Mouse (Mus musculus) left cerebral cortex, postnatal 10 days (tissue): ENCODE measurements around the gene Scamp4. TPM values are rescaled to one million over a fixed set of nuclear protein-coding genes. Genes with fewer than 3 reads are reported as not detected.
"Not testable (repeated sequence)": the region's sequence is repeated elsewhere in the genome, so short reads cannot be mapped to it uniquely, and the experiment has no call there.

Source experiments
- DNase-seq, 2 experiments: peaks; one replicate each; pipeline ENCODE4 v3.0.0; 2021 to 2022; ENCODE audit warnings: low spot score in 2 of 2, mixed read lengths in 1 of 2; ENCODE audit errors: extremely low spot score in 1 of 2
- intact Hi-C: fragments of 180-260 bp; cut with DNase I; formaldehyde crosslinking; loops from one replicate; pipeline ENCODE4 v1.15.1; 2025
- total RNA-seq, 2 experiments: library from RNA; stranded (reverse); gene quantifications; 2 replicates each; pipeline ENCODE4 v1.2.3; 2021

The Scamp4 gene
- total RNA-seq, 2 experiments from 2014 or later, result 37.5 to 37.9 TPM

DNA sequence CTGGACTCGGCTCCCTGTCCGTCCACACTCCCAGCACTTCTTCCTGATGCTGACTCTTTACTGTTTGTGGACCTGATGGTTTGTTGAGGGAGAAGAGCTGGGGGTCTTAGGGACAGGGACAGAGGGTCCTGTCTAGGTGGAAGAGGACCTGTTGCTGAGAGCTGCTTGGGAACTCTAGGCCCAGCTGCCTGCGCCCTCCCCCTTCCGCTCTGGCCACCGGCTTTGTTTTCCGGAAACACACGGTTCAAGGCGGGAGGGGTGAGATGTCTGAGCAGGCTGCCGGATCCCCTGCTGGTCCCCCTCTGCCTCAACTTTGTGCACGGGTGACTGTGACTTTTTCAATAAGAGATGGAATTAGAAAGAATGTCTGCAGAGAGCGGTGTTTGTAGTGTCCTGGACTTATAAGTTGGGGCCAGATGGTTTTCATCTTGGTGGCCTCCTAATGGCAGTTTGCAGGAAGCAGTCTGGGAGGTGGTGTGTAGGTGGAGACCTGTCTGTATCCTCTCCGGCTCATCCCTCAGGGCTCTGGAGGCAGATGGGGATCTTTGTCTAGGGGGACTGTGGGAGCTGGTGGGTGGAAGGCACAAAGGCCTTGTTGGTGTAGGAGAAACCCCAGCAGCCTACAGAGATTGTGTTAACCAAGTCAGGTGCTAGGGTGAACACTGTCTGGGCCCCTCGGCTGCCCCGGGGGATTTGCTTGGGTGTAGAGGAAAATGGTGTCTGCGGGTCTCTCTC, 21.0 kb downstream of the Scamp4 start:
- DNase-seq, result peak in 1 of 2 experiments; percentile 90
- intact Hi-C loops, result no loop called here

DNA sequence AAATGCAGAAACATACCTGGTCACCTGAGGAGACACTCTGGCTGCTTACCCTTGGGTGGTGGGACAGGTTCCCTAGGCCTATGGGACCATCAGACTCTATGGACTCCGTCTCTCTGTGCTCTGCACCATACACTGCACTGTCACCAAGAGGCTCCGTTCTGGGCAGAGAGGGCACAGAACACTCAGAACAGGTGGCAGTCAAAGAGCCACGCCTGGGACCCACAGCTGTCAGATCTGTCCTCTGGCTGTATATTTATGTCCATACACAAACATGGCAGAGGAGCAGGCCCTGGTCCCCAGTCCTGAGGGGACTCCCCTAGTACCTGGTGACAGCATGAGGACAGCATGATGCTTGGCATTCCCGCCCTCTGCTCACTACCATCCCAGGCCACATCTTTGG, 23.1 kb downstream of the Scamp4 start:
- intact Hi-C loops, result no loop called here
- no peak for DNase-seq

DNA sequence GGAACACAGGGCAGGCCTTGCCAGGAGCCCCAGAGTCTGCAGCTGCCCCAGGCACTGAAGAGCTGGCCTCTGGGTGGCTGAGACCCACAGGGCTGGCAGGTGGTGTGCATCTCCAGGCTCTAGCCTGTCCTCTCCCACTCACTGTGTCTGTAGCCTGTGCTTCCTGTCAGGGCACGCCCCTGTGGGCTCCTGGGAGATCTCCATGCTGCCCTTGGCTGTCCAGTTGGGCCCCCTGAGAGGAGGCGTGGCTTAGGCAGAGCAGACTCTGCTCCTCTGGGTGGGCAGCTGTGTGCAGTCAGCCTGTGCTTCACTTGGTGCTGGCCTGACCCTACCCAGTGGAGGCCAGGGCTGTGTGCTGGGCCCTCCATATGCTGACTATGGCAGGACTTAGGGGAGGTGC, 25.0 kb downstream of the Scamp4 start:
- intact Hi-C loops, result no loop called here
- DNase-seq, result peak in 1 of 2 experiments; percentile 74

DNA sequence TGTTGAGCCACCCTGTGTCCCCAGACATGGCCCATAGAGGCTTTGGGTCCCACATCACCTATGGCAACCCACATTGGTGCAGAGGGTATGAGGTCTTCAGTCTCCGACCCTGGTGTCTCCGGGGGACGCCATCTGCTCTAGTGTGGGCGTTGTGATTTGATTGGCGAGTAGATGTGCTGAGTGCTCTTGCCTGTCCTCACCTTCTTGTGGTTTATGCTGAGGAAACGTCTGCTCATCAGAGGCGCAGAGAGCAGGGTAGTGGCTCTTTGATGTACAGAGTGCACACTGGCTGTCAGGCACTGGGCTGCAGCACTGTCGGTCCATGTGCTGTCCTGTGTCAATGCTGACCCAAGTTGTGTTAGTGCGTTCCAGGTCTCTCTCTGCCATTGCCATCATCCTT, 26.3 kb downstream of the Scamp4 start:
- intact Hi-C loops, result no loop called here
- DNase-seq, result no peak

DNA sequence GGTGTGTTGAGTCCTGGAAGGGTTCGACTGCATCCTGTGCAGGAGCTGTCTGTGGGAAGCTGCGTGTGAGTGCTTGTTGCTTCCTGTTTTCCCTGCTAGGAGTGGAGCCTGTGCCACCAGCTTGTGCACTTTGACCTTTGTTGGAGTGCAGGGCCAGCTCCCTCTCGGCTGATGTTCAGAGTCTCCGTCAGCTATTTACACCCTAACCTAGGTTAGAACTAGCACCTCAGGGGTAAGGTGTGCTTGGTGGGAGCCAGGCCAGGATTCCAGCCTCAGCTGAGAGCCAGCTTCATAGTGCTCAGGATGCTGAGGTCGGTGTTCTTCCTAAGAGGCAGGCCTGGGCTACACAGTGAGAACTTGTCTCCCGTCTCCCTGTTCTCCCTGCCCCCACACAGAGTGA, 32.7 kb downstream of the Scamp4 start:
- intact Hi-C loops, result no loop called here
- no peak for DNase-seq

DNA sequence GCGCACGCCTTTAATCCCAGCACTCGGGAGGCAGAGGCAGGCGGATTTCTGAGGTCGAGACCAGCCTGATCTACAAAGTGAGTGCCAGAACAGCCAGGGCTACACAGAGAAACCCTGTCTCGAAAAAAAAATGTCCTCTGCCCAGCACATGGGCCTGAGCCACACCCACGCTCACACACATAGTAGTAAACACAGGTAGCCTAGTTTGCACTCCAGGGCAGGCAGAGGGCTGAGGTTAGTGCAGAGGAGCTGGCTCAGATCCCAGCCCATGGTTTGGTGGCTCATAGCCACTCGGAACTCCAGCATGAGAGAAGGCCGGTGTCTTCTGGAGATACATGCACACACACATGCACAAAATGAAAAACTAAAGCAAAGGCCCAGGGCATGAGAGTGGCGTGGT, 44.3 kb downstream of the Scamp4 start:
- DNase-seq, result peak in 1 of 2 experiments; percentile 23
- intact Hi-C loops, result no loop called here

DNA sequence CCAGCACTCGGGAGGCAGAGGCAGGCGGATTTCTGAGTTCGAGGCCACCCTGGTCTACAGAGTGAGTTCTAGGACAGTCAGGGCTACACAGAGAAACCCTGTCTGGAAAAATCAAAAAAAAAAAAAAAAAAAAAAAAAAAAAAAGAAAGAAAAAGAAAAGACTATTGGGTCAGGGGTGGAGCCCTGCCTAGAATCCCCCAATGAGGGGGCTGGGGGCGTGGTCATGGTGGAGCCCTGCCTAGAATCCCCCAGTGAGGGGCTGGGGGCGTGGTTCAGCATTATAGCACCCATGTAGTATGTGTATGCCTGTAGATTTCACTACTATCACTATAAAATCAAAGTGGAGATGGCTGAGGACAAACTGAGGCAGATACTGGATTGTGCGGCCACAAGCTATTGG, 47.2 kb downstream of the Scamp4 start:
- not testable (repeated sequence) for DNase-seq

DNA sequence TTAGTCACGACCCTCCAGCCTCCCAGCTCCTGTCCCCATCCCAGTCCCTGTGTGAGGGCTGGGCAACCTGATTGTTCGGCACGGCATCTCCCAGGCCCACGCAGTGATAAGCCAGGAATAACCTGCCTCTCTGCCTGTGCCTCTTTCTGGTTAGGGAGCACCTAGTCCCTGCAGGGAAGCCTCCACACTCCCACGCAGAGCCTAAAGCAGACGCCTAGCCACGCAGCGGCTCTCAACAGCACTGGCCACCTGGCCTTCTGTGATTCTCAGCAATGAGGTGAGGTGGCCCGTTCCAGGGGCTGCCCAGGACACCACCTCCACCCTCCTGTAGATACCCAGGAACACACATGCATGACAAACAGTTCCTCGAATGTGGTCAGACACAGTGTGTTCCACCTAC, 47.7 kb downstream of the Scamp4 start:
- intact Hi-C loops, result no loop called here

More for the DNA sequence above, 47.2 kb downstream of the Scamp4 start:
- intact Hi-C loops, result not testable (repeated sequence)

DNA sequence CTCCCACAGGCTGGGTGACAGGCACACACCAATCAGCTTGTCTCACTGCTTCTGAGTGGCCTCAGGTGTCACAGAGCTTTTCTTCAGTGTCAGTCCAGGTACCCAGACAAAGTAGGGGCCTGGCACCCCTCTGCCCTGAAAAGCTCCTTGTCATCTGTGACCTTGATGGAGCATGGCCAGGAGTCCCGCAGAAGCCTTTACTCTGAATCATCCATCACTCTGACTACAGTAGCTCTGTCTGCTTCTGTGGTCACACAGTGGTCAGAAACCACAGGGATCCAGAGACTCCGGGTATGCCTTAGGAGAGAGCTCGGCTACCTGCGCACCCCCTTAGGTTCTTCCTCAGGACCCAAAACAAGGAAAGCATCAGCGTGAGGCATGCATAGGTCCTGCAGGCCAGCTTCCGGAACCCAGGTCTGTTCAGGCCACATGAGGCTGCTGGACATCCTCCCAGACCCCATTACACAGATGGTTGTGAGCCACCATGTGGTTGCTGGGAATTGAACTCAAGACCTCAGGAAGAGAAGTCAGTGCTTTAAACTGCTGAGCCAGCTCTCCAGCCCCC, 50.6 kb downstream of the Scamp4 start:
- intact Hi-C loops, result no loop called here
- no peak for DNase-seq

More for the DNA sequence above, 47.7 kb downstream of the Scamp4 start:
- no peak for DNase-seq

DNA sequence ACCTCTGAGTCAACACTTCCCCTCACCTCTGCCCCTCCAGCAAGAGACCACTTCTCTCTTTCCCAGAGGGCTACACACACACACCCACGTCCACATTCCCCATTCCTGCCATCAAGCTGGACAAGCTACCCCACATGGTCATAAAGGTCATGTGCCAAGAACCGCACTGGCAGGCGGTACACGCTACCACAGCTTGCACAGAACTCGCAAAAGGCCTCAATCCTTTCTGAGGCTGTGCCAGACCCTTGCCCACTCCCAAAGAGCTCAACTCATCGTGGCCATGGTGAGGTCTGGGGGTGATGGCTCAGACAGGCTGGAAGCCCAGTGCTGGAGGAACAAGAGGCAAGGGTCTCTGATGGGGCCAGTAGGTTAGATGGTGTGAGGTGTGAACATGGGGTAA, 52.2 kb downstream of the Scamp4 start:
- intact Hi-C loops, result no loop called here
- DNase-seq, result no peak

DNA sequence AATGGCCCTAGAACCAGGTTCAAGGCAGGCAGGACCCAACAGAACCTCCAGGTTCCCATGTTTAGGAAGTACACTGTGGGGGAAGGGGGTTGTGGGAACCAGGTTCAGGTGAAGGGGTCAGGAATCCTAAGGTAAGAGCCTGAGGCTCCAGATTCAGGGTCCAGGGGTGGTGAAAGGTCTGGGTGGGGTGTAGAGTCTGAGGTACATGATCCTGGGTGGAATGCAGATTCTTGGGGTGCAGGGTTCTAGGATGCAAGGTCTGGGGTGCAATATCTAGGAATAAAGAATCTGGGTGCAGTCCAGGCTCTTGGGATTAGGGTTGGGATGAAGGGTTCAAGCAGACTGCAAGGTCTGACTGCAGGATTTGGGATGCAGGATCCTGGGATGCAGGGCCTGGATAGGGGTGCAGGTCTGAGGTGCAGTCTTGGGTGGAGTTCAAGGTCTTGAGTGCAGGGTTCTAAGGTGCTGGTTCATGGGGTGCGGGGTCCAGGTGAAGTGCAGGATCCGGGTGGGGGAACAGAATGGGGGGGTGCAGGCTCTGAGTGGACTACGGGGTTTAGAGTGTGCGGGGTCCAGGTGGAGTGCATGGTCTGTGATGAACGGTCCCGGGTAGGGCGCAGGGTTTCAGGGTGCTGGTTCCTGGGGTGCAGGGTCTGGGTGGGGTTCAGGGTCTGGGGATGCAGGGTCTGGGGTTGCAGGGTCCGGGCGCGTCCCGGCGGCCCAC, 52.9 kb downstream of the Scamp4 start:
- intact Hi-C loops, result no loop called here
- no peak for DNase-seq

DNA sequence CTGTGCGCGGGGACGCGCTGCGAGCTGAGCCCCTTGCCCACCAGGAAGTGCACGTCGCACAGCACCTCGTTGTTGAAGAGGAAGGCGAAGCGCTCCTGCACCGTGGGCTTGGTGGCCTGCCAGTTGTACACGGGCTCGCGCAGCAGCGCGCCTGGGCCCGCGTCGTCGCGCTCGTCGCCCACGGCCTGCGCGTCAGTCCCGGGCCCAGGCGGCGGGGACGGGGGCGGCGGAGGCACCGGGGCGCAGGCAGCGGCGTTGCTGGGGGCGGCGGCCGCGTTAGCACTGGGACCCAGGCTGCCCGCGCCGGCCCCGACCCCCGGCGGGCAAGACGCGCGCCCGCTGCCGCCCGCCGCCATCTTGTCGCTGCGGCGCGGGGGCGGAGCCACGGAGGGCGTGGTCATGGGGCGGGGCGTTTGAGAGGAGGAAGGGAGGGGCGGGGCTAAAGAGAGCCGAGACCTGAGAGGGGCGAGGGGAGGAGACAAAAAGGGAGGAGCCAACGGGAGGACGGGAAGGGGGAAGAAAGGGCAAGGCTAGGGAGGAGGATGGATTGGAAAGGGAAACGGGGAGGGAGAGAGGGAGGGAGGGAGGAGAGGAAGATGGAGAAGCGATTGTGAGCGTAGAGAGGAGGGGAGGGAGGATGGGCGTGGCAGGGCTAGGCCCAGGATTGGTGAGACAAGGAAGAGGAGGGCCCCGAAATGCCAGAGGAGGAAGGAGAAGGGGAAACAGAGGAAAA, 53.6 kb downstream of the Scamp4 start:
- intact Hi-C loops, result no loop called here
- DNase-seq, result peak; percentile 94 to 98

DNA sequence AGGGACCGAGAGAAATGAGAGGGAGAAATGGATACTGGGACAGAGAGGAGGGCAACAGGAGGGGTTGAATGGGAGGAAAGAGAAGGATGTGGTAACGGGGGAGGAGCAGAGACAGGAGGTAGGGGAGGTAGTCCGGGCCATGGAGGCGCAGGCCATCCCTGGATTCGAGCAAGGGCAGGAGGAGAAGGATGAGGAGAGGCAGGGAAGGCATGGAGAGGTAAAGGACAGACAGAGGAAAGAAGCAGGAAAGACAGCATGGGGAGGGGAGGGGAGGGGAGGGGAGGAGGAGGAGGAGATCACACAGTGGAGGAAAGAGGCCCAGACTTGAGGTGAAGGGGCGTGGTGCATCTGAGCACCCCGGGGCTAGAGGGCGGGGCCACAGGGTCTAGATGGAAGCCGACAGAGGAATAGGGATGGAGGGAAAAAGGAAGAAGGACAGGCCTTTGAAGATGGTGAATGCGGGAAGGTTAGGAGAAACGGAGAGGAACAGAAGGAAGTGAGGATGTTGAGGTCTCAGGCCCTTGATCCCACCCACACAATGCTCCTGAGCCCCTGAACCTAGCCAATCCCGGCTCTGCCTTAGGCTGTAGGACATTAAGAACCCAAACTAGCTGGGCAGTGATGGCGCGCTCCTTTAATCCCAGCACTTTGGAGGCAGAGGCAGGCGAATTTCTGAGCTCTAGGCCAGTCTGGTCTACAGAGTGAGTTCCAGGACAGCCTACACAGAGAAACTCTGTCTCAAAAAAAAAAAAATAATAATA, 54.4 kb downstream of the Scamp4 start, which contains the start of gene Btbd2:
TSS of gene Btbd2 (minus strand) at position 209 of the 761 bp plus-strand sequence.
- intact Hi-C loops, result no loop called here

DNA sequence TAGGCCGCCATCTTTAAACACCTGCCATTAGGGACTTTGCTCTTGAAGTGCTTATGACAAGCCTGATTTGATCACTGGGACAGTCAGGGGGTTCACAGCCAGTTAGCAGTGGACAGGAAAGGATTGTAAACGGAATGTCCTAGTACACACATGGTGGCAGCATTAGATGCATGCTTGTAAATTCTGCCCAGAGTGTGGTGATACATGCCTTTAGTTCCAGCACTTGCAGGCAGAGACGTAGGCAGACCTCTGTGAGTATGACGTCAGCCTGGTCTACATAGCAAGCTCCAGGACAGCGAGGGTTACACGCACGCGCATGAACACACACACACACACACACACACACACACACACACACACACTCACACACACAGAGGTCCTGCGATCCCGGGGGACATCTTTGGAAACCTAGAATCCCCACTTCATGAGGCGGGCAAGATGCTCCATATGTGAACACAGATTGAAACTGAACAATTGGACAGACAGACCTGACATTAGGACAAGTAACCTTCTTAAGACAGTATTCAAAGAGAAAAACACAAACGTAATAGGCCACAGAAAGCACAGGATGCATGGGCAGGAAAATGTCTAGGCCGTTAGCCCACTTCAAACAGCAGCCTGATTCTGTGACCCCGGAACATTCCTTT, 55.6 kb downstream of the Scamp4 start:
- intact Hi-C loops, result no loop called here
- no peak for DNase-seq

More for the DNA sequence above, 54.4 kb downstream of the Scamp4 start, which contains the start of gene Btbd2:
- peak in 1 of 2 experiments; percentile 54 for DNase-seq

DNA sequence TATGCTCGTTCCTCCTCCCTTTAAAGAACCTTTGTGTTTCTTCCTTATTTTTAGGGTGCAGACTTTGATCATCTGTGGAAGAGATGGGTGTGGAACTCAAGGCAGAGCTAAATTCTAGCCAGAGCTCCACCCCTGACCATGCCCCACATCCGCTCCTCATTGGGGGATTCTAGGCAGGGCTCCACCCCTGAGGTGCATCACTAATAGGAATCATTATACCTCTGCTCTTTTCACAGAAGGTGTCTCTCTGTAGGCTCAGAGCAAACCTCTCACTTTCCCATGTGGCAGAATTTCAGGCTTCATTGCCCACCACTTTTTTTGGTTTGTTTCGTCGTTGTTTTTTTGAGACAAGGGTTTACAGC, 56.1 kb downstream of the Scamp4 start:
- no peak for DNase-seq
- intact Hi-C loops, result no loop called here

DNA sequence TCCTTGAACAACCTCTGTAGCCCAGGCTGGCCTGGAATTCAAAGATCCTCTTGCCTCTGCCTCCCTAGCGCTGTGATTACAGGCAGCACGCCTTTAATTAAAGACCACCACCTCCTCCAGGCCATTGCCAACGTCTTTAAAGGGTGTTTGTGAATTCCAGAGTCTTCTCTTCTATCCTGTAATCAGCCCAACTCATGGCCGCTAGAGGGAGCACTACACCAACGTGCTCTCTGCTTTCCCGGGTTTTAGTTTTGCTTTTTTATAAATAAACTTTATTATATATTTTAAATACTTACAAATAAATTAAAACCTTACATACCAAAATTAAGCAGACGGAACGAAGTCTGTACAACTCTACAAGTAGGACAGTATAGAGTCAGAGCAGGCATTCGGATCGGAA, 56.5 kb downstream of the Scamp4 start:
- intact Hi-C loops, result no loop called here
- DNase-seq, result peak; percentile 73 to 79

DNA sequence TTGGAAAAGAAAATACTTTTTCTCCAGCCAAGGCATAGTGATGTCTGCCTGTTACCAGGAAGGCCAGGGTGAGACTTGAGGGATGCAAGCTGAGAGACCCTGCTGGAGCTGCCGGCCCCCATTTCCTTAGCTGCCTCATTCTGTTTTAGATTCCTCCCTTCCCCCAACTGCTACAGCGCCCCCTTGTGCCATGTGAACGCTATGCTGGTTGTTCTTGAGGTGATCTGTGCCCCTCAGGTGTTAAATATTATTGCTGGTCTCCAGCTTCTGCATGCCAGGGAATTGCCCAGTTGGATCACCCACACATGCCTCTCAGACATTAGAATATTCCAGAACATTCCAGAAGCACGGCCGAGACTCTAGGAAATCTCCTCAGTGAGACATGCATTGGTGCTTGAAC, 58.5 kb downstream of the Scamp4 start:
- intact Hi-C loops, result no loop called here
- DNase-seq, result no peak

DNA sequence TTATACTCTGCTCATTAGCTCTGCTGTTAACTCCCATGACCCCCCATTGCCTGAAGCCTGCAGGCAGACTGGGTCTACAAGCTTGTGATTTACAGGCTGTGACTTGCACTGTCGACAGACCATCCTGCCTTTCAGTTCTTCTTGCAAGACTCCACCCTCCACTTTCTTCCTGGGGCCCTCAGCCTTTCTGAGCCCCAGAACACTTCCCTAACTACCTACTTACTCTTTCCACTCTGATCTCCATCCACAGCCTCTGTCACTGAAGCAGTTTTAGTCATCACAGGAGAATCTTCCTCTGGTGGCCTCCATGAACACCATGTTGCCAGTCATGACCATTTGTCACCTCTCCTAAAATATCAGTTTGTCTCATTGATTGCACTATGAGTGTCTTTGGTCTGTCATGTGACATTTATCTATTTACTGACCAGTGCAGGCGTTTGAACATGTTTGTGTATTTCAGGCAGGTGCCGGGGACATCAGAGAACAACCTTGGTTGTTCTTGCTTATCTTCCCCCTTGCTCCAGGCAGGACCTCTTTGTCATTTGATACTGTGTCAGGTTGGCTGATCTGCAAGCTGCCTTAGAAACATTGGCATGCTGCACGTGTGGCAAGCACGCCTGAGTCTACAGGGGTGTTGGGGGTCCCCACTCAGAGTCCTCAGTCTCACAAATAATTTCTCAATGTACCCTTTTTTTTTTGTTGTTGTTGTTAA, 61.0 kb downstream of the Scamp4 start:
- intact Hi-C loops, result no loop called here
- no peak for DNase-seq
